Mouse (Mus musculus): ENCODE measurements around the gene Tiprl.

The Tiprl gene

DNA sequence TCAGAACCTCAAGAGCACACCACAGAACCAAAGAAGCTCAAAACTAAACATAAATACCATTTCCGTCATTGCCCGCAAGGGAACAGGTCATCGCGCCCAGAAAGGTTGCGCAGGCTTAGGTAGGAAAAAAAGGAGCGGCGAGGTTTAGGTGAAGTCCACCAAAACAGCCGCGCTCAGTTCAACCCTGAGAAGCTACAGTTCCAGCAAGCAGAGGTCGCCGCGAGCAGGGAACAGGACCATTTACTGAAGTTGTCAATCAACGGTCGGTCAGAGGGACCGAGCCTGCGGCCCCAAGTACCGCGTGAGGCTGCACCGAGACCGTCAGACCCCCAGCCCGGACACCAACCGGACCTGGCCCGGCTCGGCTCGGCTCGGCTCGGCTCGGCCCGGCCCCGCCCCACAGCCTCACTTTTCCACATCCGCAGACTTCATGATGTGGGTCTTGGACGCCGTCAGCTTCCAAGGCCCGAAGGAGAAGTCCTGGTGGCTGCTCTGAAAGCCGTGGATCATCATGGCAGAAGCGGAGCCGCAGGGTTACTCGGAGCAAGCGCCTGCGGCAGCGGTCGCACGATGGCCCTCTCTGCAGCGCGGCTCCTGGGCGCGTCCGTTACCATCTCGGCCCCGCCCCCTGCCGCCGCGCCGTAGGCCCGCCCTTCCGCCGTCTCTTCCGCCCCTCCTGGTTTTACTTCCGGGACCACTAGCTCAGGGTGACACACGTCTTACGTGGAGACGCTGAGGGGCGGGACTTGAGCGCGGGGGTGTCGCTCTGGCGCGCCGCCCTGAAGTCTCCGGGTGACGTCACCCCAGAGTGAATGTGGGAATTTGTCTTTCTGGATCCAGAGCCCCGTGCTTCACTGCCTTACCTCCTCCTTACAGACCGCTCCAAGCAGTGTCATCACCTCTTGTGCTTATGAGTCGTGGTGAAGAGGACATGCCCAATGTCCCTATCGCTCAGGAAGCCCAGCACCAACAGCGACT, at the start of gene Tiprl:
Gene Tiprl (minus strand): TSS at position 676 of the 978 bp plus-strand sequence.
- Histone ChIP-seq H3K9me3 (ENCODE audit: low read length) (no peaks in the 10 kb centered on the region), H3K4me1 (replicated peaks; ENCODE audit: low read depth, low read length) (peaks cover 31% of the 10 kb centered on the region), H3K4me3 (replicated peaks; ENCODE audit: low read length) (peak within 1 kb of the TSS; percentile 92), H3K36me3 (ENCODE audit: insufficient read depth, low read length) (no peaks in the 10 kb centered on the region), H3K27me3 (ENCODE audit: insufficient read depth, low read length) (no peaks in the 10 kb centered on the region)
- no peak for TF ChIP-seq CTCF (conservative IDR thresholded peaks at IDR 0.05; ENCODE audit: low read length)

DNA sequence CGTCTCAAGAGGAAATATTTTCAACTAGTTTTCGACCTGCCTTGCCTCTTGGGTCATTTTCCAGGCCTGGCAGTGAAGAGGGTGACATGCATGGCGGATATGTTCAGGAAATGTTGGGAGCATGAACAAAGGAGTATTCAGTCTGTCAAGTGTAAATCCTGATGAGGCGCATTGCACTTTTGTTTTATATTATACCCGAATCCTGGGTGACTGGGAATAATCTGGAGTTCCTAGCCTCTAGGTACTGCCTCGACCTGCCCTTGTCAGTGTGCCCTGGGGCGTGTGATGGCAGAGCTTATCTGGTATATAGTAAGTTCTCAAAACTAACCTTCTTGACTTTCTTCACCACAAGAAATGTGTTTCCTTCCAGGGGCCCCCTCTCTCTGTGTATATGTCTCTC, 47.3 kb upstream of the Tiprl start:
- TF ChIP-seq NANOG (IDR thresholded peaks at IDR 0.05; ENCODE audit: borderline replicate concordance, low read length) (no peak), POU5F1 (IDR thresholded peaks at IDR 0.05; ENCODE audit: borderline replicate concordance, low read length) (no peak), CTCF (conservative IDR thresholded peaks at IDR 0.05; ENCODE audit: low read length) (no peak)
- Histone ChIP-seq H3K27me3 (ENCODE audit: insufficient read depth, low read length) (peaks cover 36% of the 10 kb centered on the region), H3K4me3 (replicated peaks; ENCODE audit: low read length) (no peak overlapping the region), H3K4me1 (replicated peaks; ENCODE audit: low read depth, low read length) (peaks cover 21% of the 10 kb centered on the region), H3K36me3 (ENCODE audit: insufficient read depth, low read length) (no peaks in the 10 kb centered on the region), H3K9me3 (ENCODE audit: low read length) (no peaks in the 10 kb centered on the region)

DNA sequence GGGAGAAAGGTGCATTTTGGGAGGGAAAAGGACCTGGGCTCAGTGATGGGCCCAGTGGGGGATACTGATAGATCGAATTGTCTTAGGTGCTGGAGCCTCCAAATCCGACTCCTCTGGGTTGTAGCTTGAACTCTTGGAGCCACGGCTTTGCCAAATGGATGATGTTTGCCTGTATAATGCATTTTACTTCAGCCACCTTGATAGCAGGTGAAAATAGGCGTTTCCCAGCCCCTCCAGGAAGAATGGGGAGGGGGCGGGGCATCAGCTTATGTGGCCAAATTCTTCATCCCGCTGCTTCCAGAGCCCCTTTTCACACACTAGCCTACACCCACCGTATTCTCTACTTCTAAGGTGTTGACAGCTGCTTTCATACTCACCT, 46.2 kb upstream of the Tiprl start:
- Histone ChIP-seq H3K4me3 (replicated peaks; ENCODE audit: low read length) (peak overlapping the region; percentile 88), H3K27me3 (ENCODE audit: insufficient read depth, low read length) (peaks cover 36% of the 10 kb centered on the region), H3K9me3 (ENCODE audit: low read length) (no peaks in the 10 kb centered on the region), H3K4me1 (replicated peaks; ENCODE audit: low read depth, low read length) (peaks cover 21% of the 10 kb centered on the region), H3K36me3 (ENCODE audit: insufficient read depth, low read length) (no peaks in the 10 kb centered on the region)
- TF ChIP-seq CTCF (conservative IDR thresholded peaks at IDR 0.05; ENCODE audit: low read length) (no peak), NANOG (IDR thresholded peaks at IDR 0.05; ENCODE audit: borderline replicate concordance, low read length) (no peak), POU5F1 (IDR thresholded peaks at IDR 0.05; ENCODE audit: borderline replicate concordance, low read length) (no peak)

- no peak for TF ChIP-seq CTCF (conservative IDR thresholded peaks at IDR 0.05; ENCODE audit: low read length)
- TF ChIP-seq POU5F1 (IDR thresholded peaks at IDR 0.05; ENCODE audit: borderline replicate concordance, low read length), result no peak
- no peak for TF ChIP-seq NANOG (IDR thresholded peaks at IDR 0.05; ENCODE audit: borderline replicate concordance, low read length)
Observed at GRCm38 (mm10) chr1:165282222-165282966, 45.6 kb upstream of the Tiprl start.

DNA sequence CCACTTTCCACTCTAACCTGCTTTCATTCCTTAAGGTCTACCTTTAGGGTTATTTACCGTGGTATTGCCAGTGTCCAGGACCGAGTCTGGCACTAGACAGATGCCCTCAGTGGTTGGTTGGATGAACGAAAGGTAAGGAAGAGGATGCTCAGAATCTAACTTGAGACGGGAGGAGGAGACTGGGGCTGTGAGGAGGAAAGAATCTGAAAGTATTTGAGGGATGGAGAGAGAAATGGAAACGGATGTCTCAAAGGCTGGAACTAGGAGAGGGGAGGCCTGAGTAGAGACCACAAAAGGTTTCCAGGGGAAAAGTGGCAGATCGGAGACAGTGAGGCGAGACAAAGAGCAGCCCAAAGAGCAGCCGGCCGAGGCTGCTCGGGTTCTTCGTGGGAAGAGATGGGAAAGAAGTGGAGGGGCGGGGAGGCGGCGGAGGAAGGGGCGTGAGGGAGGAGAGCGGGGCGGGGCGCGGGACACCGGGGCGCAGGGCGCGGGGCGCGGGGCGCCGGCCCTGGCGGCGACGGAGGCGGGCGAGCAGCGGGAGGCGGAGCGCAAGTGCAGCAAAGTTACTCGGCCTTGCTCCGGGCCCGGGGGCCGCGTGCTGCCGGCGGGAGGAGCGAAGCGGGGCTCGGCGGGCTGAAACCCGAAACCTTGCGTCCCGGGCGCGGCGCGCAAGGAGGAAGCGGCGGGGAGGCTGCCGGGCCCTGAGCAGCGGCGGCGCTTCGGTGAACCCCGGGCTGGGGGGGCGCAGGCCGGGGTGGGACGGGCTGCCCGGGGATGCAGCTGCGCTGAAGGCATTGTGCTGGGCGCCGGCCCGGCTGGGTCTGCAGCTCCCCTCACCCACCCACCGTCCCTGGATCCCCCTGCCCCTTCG, 44.8 kb upstream of the Tiprl start:
- H3K9me3 ChIP-seq (ENCODE audit: low read length), result no peaks in the 10 kb centered on the region
- peak overlapping the region; percentile 88 for H3K4me3 ChIP-seq (replicated peaks; ENCODE audit: low read length)
- H3K27me3 ChIP-seq (ENCODE audit: insufficient read depth, low read length), result peaks cover 36% of the 10 kb centered on the region
- H3K4me1 ChIP-seq (replicated peaks; ENCODE audit: low read depth, low read length), result peaks cover 21% of the 10 kb centered on the region
- TF ChIP-seq POU5F1 (IDR thresholded peaks at IDR 0.05; ENCODE audit: borderline replicate concordance, low read length), result no peak
- no peak for TF ChIP-seq NANOG (IDR thresholded peaks at IDR 0.05; ENCODE audit: borderline replicate concordance, low read length)
- no peak for TF ChIP-seq CTCF (conservative IDR thresholded peaks at IDR 0.05; ENCODE audit: low read length)
- H3K36me3 ChIP-seq (ENCODE audit: insufficient read depth, low read length), result no peaks in the 10 kb centered on the region

More at GRCm38 (mm10) chr1:165282222-165282966, 45.6 kb upstream of the Tiprl start:
- peaks cover 21% of the 10 kb centered on the region for H3K4me1 ChIP-seq (replicated peaks; ENCODE audit: low read depth, low read length)
- H3K4me3 ChIP-seq (replicated peaks; ENCODE audit: low read length), result peak overlapping the region; percentile 88
- H3K27me3 ChIP-seq (ENCODE audit: insufficient read depth, low read length), result peaks cover 36% of the 10 kb centered on the region
- no peaks in the 10 kb centered on the region for H3K9me3 ChIP-seq (ENCODE audit: low read length)
- no peaks in the 10 kb centered on the region for H3K36me3 ChIP-seq (ENCODE audit: insufficient read depth, low read length)

DNA sequence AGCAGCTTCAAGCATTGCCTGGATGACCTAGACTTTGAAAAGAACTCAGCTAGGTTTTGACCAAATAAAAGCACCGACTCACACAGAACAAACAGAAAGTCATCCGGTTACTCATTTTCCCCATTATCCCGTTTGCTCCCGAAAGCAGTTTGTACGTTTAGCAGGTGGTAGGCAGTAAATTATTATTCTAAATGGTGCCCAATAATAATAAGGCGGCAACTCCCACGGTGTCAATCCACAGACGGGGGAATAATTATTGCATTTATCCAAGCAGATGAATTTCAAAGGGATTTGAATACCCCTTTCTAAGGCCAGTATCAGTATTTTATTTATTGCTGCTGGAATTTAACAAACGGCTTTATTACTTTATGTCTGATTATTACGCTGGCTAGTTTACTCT, 43.9 kb upstream of the Tiprl start:
- H3K4me1 ChIP-seq (replicated peaks; ENCODE audit: low read depth, low read length), result peaks cover 21% of the 10 kb centered on the region
- TF ChIP-seq CTCF (conservative IDR thresholded peaks at IDR 0.05; ENCODE audit: low read length) (no peak), POU5F1 (IDR thresholded peaks at IDR 0.05; ENCODE audit: borderline replicate concordance, low read length) (no peak), NANOG (IDR thresholded peaks at IDR 0.05; ENCODE audit: borderline replicate concordance, low read length) (no peak)
- no peaks in the 10 kb centered on the region for H3K9me3 ChIP-seq (ENCODE audit: low read length)
- peaks cover 36% of the 10 kb centered on the region for H3K27me3 ChIP-seq (ENCODE audit: insufficient read depth, low read length)
- no peaks in the 10 kb centered on the region for H3K36me3 ChIP-seq (ENCODE audit: insufficient read depth, low read length)
- H3K4me3 ChIP-seq (replicated peaks; ENCODE audit: low read length), result no peak overlapping the region

- Histone ChIP-seq H3K4me3 (replicated peaks; ENCODE audit: low read length) (no peak overlapping the region), H3K4me1 (replicated peaks; ENCODE audit: low read depth, low read length) (peaks cover 10% of the 10 kb centered on the region), H3K9me3 (ENCODE audit: low read length) (no peaks in the 10 kb centered on the region), H3K27me3 (ENCODE audit: insufficient read depth, low read length) (peaks cover under 1% of the 10 kb centered on the region), H3K36me3 (ENCODE audit: insufficient read depth, low read length) (no peaks in the 10 kb centered on the region)
- TF ChIP-seq CTCF (conservative IDR thresholded peaks at IDR 0.05; ENCODE audit: low read length) (no peak), NANOG (IDR thresholded peaks at IDR 0.05; ENCODE audit: borderline replicate concordance, low read length) (no peak), POU5F1 (IDR thresholded peaks at IDR 0.05; ENCODE audit: borderline replicate concordance, low read length) (no peak)
Observed at GRCm38 (mm10) chr1:165274946-165275345, 38.1 kb upstream of the Tiprl start.
